Mouse (Mus musculus): ENCODE measurements around the gene Nt5c3b.

DNA sequence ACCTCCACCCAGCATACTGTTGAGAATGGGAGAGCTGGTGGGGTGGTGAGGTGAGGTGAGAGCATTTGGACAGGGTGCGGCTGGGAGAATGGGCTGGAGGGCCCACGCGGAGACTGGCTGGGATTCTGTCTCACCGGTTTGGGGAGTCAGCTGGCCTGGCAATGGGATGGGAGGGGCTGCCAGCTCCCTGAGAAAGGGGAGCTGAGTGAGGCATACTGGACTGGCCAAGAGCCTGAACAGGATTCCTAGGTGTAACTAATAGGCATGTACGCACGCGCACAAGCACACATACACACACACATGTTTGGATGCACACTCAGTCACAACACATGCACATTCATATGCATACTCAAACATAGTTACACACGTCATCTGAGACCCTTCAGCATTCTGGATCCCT is 35.3 kb downstream of the Nt5c3b start:
- TF ChIP-seq POLR2A (IDR thresholded peaks at IDR 0.05; ENCODE audit: low read depth, low read length) (peak; percentile 51; the same call in 1 of the 2 replicates), CTCF (IDR thresholded peaks at IDR 0.05; ENCODE audit: borderline replicate concordance, insufficient read depth, low read length) (no peak)

All from embryonic fibroblast, embryonic 13.5 days (primary cell).